Mouse (Mus musculus): ENCODE measurements around the gene Mthfd1.

- TF ChIP-seq CTCF (IDR thresholded peaks at IDR 0.05): no peak
- peak; percentile 86 for TF ChIP-seq EP300 (IDR thresholded peaks at IDR 0.05)
Observed at GRCm38 (mm10) chr12:76306852-76307561, 51.9 kb downstream of the Mthfd1 start.

Data from lung, postnatal 0 days (tissue).